Mouse (Mus musculus) liver, embryonic 15.5 days (tissue): ENCODE measurements around the gene Lingo2. TPM values are rescaled to one million over a fixed set of nuclear protein-coding genes. Genes with fewer than 3 reads are reported as not detected.

Source experiments
- ATAC-seq: fragments of 200-750 bp; cut with Nextera tagmentation; 2 replicates; pipeline ENCODE4 v1.8.0; 2017; ENCODE audit warnings: moderate number of reproducible peaks, mild to moderate bottlenecking, moderate library complexity; ENCODE audit not compliant: insufficient read depth
- H3K27ac ChIP-seq: fragments of 300-500 bp; sonication (generic); replicated peaks from 2 replicates; pipeline ENCODE4 v1.5.1; 2015; ENCODE audit warnings: mild to moderate bottlenecking, inconsistent platforms
- H3K27me3 ChIP-seq: fragments of 300-500 bp; sonication (generic); 2 replicates; pipeline ENCODE4 v1.6.1; 2015; ENCODE audit warnings: mild to moderate bottlenecking, inconsistent platforms
- H3K36me3 ChIP-seq: fragments of 300-500 bp; sonication (generic); replicated peaks from 2 replicates; pipeline ENCODE4 v1.6.1; 2015; ENCODE audit warnings: moderate library complexity, mild to moderate bottlenecking, inconsistent platforms
- H3K4me1 ChIP-seq: fragments of 300-500 bp; sonication (generic); replicated peaks from 2 replicates; pipeline ENCODE4 v1.6.1; 2015; ENCODE audit warnings: inconsistent platforms
- H3K4me2 ChIP-seq: fragments of 300-500 bp; sonication (generic); 2 replicates; pipeline ENCODE4 v1.6.1; 2015; ENCODE audit warnings: moderate library complexity, mild to moderate bottlenecking, inconsistent platforms
- H3K4me3 ChIP-seq: fragments of 300-500 bp; sonication (generic); replicated peaks from 2 replicates; pipeline ENCODE4 v1.5.1; 2015; ENCODE audit warnings: mild to moderate bottlenecking, inconsistent platforms
- H3K9ac ChIP-seq: fragments of 300-500 bp; sonication (generic); 2 replicates; pipeline ENCODE4 v1.6.1; 2015; ENCODE audit warnings: moderate library complexity, mild to moderate bottlenecking, inconsistent platforms
- H3K9me3 ChIP-seq: fragments of 300-500 bp; sonication (generic); replicated peaks from 2 replicates; pipeline ENCODE4 v1.6.1; 2016; ENCODE audit warnings: inconsistent platforms
- WGBS: fragments of 180-500 bp; shearing (Covaris S2); methylation state at CpG from one replicate; pipeline ENCODE4 v1.1.7; 2015; ENCODE audit warnings: mixed read lengths; ENCODE audit not compliant: insufficient replicate concordance; 5-methylcytosine and 5-hydroxymethylcytosine counted together
- polyA plus RNA-seq: library from polyadenylated mRNA; unstranded; fragments of >200 nt; fragmentation: Nextera tagmentation; extraction: Ambion mirVana; gene quantifications from 2 replicates; pipeline ENCODE4 v1.2.1, GENCODE M21; 2015

The Lingo2 gene
- polyA plus RNA-seq, 1 experiment from 2014 or later, result 0.03 TPM

GRCm38 (mm10) chr4:36540664-36541360 is 410.7 kb downstream of the Lingo2 start:
- Histone ChIP-seq H3K36me3 (no peaks in the 10 kb centered on the region), H3K9ac (no peak overlapping the region), H3K4me3 (no peak overlapping the region), H3K27ac (no peak overlapping the region), H3K4me2 (no peak overlapping the region), H3K9me3 (no peaks in the 10 kb centered on the region), H3K4me1 (no peaks in the 10 kb centered on the region), H3K27me3 (no peaks in the 10 kb centered on the region)
- whole genome bisulfite sequencing, result 31% methylated on average over 2 of the region's 2 CpGs
- no peak for ATAC-seq

- Histone ChIP-seq H3K36me3 (no peaks in the 10 kb centered on the region), H3K9ac (no peak overlapping the region), H3K27ac (no peak overlapping the region), H3K9me3 (no peaks in the 10 kb centered on the region), H3K27me3 (no peaks in the 10 kb centered on the region), H3K4me1 (no peaks in the 10 kb centered on the region), H3K4me2 (no peak overlapping the region), H3K4me3 (no peak overlapping the region)
- 84% methylated on average over 2 of the region's 2 CpGs for WGBS
- no peak for ATAC-seq
These were observed 417.7 kb downstream of the Lingo2 start for GRCm38 (mm10) chr4:36533895-36534294.

- Histone ChIP-seq H3K36me3 (no peaks in the 10 kb centered on the region), H3K27me3 (no peaks in the 10 kb centered on the region), H3K9me3 (no peaks in the 10 kb centered on the region), H3K4me3 (no peak overlapping the region), H3K4me2 (no peak overlapping the region), H3K27ac (no peak overlapping the region), H3K4me1 (no peaks in the 10 kb centered on the region), H3K9ac (no peak overlapping the region)
- 55% methylated on average over 1 of the region's 1 CpGs for WGBS
- no peak for ATAC-seq
These were observed 461.3 kb downstream of the Lingo2 start for GRCm38 (mm10) chr4:36490255-36490654.

GRCm38 (mm10) chr4:36435211-36435610 is 516.3 kb downstream of the Lingo2 start:
- no peak overlapping the region for H3K4me2 ChIP-seq
- no peaks in the 10 kb centered on the region for H3K4me1 ChIP-seq
- no peaks in the 10 kb centered on the region for H3K36me3 ChIP-seq
- no peaks in the 10 kb centered on the region for H3K27me3 ChIP-seq
- no peak overlapping the region for H3K9ac ChIP-seq
- H3K27ac ChIP-seq, result no peak overlapping the region
- no peaks in the 10 kb centered on the region for H3K9me3 ChIP-seq
- 67% methylated on average over 3 of the region's 3 CpGs for WGBS
- no peak for ATAC-seq
- no peak overlapping the region for H3K4me3 ChIP-seq

GRCm38 (mm10) chr4:36426192-36426591 is 525.4 kb downstream of the Lingo2 start:
- ATAC-seq, result no peak
- Histone ChIP-seq H3K27me3 (no peaks in the 10 kb centered on the region), H3K4me2 (no peak overlapping the region), H3K9ac (no peak overlapping the region), H3K4me3 (no peak overlapping the region), H3K4me1 (no peaks in the 10 kb centered on the region), H3K27ac (no peak overlapping the region), H3K9me3 (no peaks in the 10 kb centered on the region), H3K36me3 (no peaks in the 10 kb centered on the region)
- 44% methylated on average over 5 of the region's 5 CpGs for WGBS

- Histone ChIP-seq H3K4me2 (no peak overlapping the region), H3K9me3 (no peaks in the 10 kb centered on the region), H3K4me3 (no peak overlapping the region), H3K9ac (no peak overlapping the region), H3K4me1 (no peaks in the 10 kb centered on the region), H3K27ac (no peak overlapping the region), H3K36me3 (no peaks in the 10 kb centered on the region), H3K27me3 (no peaks in the 10 kb centered on the region)
- WGBS, result 59% methylated on average over 3 of the region's 3 CpGs
- no peak for ATAC-seq
These were observed 544.2 kb downstream of the Lingo2 start for GRCm38 (mm10) chr4:36407350-36407749.

GRCm38 (mm10) chr4:36368925-36369324 is 582.6 kb downstream of the Lingo2 start:
- WGBS, result 75% methylated on average over 3 of the region's 3 CpGs

GRCm38 (mm10) chr4:36354401-36354800 is 597.1 kb downstream of the Lingo2 start:
- WGBS, result 58% methylated on average over 2 of the region's 2 CpGs
- no peaks in the 10 kb centered on the region for H3K4me1 ChIP-seq
- no peak overlapping the region for H3K27ac ChIP-seq
- H3K36me3 ChIP-seq, result no peaks in the 10 kb centered on the region
- no peak overlapping the region for H3K9ac ChIP-seq
- ATAC-seq, result no peak
- H3K4me2 ChIP-seq, result no peak overlapping the region
- no peak overlapping the region for H3K4me3 ChIP-seq
- H3K27me3 ChIP-seq, result no peaks in the 10 kb centered on the region
- no peaks in the 10 kb centered on the region for H3K9me3 ChIP-seq

More at GRCm38 (mm10) chr4:36368925-36369324, 582.6 kb downstream of the Lingo2 start:
- no peaks in the 10 kb centered on the region for H3K9me3 ChIP-seq
- H3K27me3 ChIP-seq, result no peaks in the 10 kb centered on the region
- H3K4me2 ChIP-seq, result no peak overlapping the region
- H3K9ac ChIP-seq, result no peak overlapping the region
- no peaks in the 10 kb centered on the region for H3K4me1 ChIP-seq
- H3K4me3 ChIP-seq, result no peak overlapping the region
- no peak overlapping the region for H3K27ac ChIP-seq
- no peak for ATAC-seq
- H3K36me3 ChIP-seq, result no peaks in the 10 kb centered on the region

- Histone ChIP-seq H3K27me3 (no peaks in the 10 kb centered on the region), H3K36me3 (no peaks in the 10 kb centered on the region), H3K9me3 (no peaks in the 10 kb centered on the region), H3K27ac (no peak overlapping the region), H3K4me1 (no peaks in the 10 kb centered on the region), H3K9ac (no peak overlapping the region), H3K4me3 (no peak overlapping the region), H3K4me2 (no peak overlapping the region)
- no peak for ATAC-seq
- WGBS, result 48% methylated on average over 1 of the region's 1 CpGs
These were observed 619.8 kb downstream of the Lingo2 start for GRCm38 (mm10) chr4:36331741-36332140.

- H3K9ac ChIP-seq, result no peak overlapping the region
- no peak overlapping the region for H3K27ac ChIP-seq
- H3K4me1 ChIP-seq, result no peaks in the 10 kb centered on the region
- no peak overlapping the region for H3K4me2 ChIP-seq
- ATAC-seq, result no peak
- no peaks in the 10 kb centered on the region for H3K9me3 ChIP-seq
- H3K4me3 ChIP-seq, result no peak overlapping the region
- H3K36me3 ChIP-seq, result no peaks in the 10 kb centered on the region
- no peaks in the 10 kb centered on the region for H3K27me3 ChIP-seq
These were observed 625.9 kb downstream of the Lingo2 start for GRCm38 (mm10) chr4:36325603-36326002.

- WGBS, result 39% methylated on average over 2 of the region's 2 CpGs
These were observed 638.5 kb downstream of the Lingo2 start for GRCm38 (mm10) chr4:36313067-36313466.

GRCm38 (mm10) chr4:36311431-36311830 is 640.1 kb downstream of the Lingo2 start:
- no peak overlapping the region for H3K4me2 ChIP-seq
- no peaks in the 10 kb centered on the region for H3K9me3 ChIP-seq
- 69% methylated on average over 6 of the region's 6 CpGs for WGBS
- H3K36me3 ChIP-seq, result no peaks in the 10 kb centered on the region
- H3K4me1 ChIP-seq, result no peaks in the 10 kb centered on the region
- no peak overlapping the region for H3K27ac ChIP-seq
- no peak overlapping the region for H3K9ac ChIP-seq
- ATAC-seq, result no peak
- no peaks in the 10 kb centered on the region for H3K27me3 ChIP-seq
- H3K4me3 ChIP-seq, result no peak overlapping the region

More at GRCm38 (mm10) chr4:36313067-36313466, 638.5 kb downstream of the Lingo2 start:
- H3K9me3 ChIP-seq, result no peaks in the 10 kb centered on the region
- no peak overlapping the region for H3K9ac ChIP-seq
- no peak for ATAC-seq
- no peak overlapping the region for H3K4me2 ChIP-seq
- H3K27ac ChIP-seq, result no peak overlapping the region
- H3K36me3 ChIP-seq, result no peaks in the 10 kb centered on the region
- H3K4me1 ChIP-seq, result no peaks in the 10 kb centered on the region
- H3K27me3 ChIP-seq, result no peaks in the 10 kb centered on the region
- no peak overlapping the region for H3K4me3 ChIP-seq
